Mouse (Mus musculus) thymus, adult 2 months (tissue): ENCODE data around the gene Ttn.

Source experiments
- CTCF ChIP-seq: fragments of 200-500 bp; IDR thresholded peaks from 2 replicates; pipeline ENCODE4 v1.5.1; 2012; ENCODE audit warnings: mild to moderate bottlenecking, control low read depth, low read length, moderate library complexity, borderline replicate concordance; ENCODE audit not compliant: control insufficient read depth, poor library complexity, insufficient read depth; ENCODE audit errors: extremely low read depth
- POLR2A ChIP-seq: fragments of 200-500 bp; IDR thresholded peaks from 2 replicates; pipeline ENCODE4 v1.6.1; 2012; ENCODE audit warnings: mild to moderate bottlenecking, low read length, control low read depth, moderate library complexity; ENCODE audit not compliant: control insufficient read depth, poor library complexity, insufficient read depth; ENCODE audit errors: extremely low read depth

GRCm38 (mm10) chr2:76807284-76807683 is 175.1 kb downstream of the Ttn start:
- TF ChIP-seq CTCF = no peak
- no peak for TF ChIP-seq POLR2A
